Mouse (Mus musculus) gonadal fat pad, adult 2 months (tissue): ENCODE measurements around the gene Zfp750. TPM values are rescaled to one million over a fixed set of nuclear protein-coding genes. Genes with fewer than 3 reads are reported as not detected.
A peak's percentile ranks its signal among the peaks of the same experiment; 100 is the strongest.

ENCODE experiments used
- DNase-seq: peaks from one replicate; pipeline ENCODE4 v3.0.0-alpha.2; 2012; ENCODE audit warnings: low read depth
- polyA plus RNA-seq: library from polyadenylated mRNA; depleted of rRNA; stranded (reverse); fragments of >200 nt; gene quantifications from 2 replicates; pipeline ENCODE4 v1.2.3, GENCODE M21; 2012; rRNA removed

Gene Zfp750
- polyA plus RNA-seq = 6.7 and 13.2 TPM in 2 replicates

DNA sequence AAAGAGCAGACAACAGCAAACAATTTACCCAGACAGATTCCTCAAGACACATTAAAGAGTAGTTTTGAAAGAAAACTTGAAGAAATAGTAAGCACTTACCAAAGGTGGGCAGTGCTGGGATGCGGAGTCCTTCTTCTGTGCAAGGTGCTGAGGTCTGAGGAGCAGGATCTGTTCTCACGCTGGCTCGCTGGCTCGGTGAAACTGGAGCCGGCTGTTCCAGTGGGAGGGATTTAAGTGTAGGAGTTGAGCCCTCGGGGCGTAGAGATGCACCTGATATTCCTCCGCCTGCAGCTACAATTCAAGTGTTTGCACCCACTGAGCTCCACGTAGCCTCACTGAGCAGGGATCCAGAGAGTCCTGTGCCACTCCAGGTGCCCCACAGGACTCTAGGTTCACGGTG lies at the start of gene Zfp750:
Gene Zfp750, minus strand, starts transcription at position 203 of the 400 bp plus-strand sequence.
- peak; percentile 41 for DNase-seq

DNA sequence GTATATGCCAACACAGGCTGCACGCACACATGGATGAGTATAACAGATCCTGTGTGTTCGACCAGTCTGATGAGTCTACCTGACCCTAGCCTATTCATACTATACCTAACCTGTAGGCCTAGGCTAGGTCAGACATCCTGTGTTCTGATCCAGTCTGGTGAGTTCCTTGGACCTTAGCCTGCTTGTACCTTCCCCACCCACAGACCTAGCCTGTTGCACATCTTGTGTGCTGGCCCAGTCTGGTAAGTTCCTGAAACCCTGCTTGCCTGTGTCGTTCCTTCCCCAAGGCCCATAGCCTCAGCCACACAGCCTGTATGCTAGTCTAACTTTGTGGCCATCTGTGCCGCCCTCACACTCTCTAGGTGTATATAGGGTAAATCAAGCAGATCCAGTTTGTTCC lies 45.1 kb upstream of the Zfp750 start:
- peak; percentile 49 for DNase-seq

DNA sequence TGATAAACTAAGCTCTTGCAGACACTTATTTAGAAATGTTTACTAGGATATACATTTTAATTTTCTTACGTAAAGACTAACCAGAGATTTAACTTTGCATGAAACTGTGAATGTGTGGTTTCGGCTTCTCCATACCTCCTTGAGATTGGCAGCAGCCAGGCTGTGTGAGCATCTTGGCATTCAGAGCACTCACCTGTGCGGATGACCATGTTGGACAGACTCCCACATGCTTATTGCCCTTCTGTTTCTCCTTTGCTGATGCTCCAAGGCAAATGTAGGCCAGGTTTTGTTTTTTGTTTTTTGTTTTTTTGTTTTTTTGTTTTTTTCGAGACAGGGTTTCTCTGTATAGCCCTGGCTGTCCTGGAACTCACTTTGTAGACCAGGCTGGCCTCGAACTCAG lies 44.2 kb upstream of the Zfp750 start:
- DNase-seq = no peak

GRCm38 (mm10) chr11:121560294-121560663 lies 41.1 kb upstream of the Zfp750 start:
- no peak for DNase-seq

GRCm38 (mm10) chr11:121559527-121560293 lies 40.6 kb upstream of the Zfp750 start:
- DNase-seq = no peak

GRCm38 (mm10) chr11:121558522-121558921 lies 39.4 kb upstream of the Zfp750 start:
- DNase-seq = no peak

GRCm38 (mm10) chr11:121557946-121558345 lies 38.8 kb upstream of the Zfp750 start:
- no peak for DNase-seq

DNA sequence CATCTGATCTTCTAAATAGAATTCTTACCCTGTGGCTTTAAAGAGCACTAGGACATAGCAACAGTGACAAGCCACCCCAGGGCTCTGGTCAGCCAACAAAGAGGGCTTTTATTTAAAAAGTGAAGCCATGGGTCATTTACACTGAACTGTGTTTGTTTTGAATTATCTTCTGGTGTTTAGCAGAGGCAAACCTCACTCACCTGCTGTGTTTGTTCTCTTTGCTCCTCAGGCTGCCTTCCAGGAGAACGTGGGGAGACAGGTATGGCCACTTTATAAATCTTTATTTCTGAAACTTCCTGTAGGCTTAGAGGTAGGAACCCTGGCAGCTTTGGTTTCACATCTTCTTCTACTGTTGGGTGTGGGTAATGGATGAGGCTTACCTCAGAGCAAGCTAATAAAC lies 37.6 kb upstream of the Zfp750 start:
- peak; percentile 50 for DNase-seq

DNA sequence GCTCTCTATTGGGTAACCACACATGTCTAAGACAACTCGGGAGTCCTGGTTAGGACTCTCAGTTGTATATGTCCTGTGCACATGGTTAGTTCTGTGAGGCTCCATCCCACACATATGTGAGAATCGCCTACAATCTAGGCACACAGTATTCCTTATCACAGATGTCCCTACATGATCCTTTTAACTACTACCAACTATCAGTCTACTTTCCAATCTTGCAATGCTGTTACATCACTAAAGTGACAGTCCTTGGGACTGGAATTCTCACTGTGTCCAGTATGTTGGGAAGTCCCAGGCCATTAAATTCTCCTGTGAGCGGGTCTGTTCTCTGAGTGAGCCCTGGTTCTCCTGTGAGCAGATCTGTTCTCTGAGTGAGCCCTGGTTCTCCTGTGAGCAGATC lies 34.3 kb upstream of the Zfp750 start:
- DNase-seq = no peak

DNA sequence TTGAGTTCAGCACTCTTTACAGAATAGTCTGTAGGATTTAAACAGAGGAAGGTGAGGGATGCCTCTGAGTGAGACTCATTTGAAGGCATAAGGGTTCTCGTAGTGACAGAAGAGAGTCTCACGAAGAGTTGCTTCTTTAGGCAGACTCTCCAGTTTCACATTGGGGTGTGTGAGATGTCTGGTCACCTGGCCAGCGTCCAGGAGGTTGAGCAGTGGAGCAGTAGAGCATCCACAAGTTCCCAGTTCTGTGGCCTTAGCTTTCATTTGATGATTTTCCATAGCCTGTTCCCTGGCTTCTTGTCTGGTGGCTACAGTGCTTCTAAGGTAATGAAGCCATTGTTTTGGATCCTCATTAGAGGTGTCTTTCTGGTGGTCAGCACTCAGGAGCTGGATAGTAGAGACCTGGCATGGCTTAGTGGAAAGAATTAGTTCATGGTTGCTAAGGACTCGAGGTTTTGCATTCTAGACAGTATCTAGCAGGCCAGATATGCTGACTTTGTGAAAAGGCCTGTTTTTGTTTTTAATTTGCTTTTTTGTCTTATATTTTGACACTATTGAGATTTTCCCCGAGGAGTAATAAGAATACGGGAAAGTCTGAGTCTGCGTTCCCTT lies 33.8 kb upstream of the Zfp750 start:
- no peak for DNase-seq

DNA sequence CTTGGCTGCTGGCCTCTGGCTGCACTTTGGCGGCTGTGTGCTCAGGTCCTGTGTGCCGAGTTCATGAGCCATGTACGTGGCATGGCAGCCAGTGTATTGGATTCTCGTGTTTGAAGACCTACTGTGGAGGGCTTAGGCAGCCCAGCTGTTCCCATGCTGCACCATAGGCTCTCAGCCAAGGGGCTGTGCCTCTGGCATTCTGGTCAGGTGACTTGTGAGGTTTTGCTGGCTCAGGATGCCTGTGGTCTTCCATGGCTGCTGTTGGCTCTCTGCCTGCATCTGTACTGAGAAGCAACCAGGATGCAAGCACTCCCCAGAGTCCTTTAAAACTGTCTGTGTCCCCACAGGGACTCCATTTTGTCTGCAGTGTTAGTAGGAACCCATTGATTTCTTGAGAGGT lies 33.0 kb upstream of the Zfp750 start:
- no peak for DNase-seq

DNA sequence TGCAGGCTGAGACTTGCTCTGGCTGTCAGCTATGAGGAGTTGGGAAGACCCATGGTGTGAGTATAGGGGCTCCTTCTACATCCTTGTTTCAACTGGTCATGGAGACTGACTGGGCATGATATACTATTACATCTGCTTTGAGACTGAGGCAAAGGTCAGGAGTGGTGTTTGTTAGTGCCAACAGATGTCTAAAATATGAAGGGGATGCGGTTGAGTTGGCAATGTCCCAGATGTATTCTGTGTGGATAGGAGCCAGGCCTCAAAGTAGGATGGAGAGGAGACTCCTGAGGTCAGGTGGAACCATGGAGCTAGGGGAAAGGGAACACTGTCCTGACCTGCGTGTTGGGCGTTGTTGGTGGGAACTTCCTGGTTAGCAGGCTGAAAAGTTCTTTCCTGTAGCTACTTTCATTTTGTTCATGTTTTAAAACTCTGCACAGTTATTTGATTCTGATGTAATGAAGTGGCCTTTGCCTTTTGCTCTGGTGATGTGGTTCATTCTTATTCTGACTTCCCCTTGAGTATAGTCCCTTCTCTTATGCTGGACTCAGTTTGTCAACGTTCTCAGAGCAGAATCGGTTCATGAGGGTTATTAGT lies 32.2 kb upstream of the Zfp750 start:
- DNase-seq = no peak

GRCm38 (mm10) chr11:121549843-121550647 lies 30.9 kb upstream of the Zfp750 start:
- no peak for DNase-seq

DNA sequence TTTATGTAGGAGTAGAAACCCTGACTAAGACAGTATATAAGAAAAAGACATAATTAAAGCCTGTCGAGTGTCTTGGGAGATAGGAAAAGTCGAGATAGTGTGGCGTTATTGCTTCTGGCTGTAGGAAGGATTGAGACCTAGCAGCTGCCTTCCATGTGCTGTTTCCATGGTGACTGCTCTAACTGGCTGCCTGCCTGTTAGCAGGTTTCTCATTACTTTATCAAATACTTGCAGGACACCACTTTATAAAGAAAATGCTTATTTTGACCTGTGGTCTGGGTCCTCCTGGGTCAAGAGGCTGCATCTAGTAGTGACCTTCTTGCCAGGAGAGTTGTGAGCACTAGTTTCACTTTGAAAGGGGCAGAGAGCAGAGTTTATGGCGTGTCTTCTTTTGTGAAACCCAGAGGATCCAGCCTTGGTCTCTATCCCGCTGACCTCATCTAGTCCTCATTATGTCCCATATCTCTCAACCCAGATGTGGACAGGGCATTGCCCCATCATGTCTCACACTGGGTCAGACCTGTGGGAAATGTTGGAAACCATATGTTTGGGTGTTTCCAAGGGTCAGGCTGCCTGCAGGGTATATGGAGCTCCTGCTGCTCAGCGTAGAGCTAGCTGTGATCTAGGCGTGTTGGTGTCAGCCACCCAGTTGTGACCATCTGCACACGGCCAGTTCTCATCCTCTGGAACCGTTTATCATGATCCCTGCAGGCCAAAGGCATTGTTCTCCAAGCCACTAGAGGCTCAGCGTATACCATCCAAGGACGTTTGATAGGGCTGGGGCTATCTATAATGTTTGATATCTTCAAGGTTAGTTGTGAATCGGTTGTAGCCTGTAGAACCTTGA lies 30.1 kb upstream of the Zfp750 start:
- DNase-seq = no peak

DNA sequence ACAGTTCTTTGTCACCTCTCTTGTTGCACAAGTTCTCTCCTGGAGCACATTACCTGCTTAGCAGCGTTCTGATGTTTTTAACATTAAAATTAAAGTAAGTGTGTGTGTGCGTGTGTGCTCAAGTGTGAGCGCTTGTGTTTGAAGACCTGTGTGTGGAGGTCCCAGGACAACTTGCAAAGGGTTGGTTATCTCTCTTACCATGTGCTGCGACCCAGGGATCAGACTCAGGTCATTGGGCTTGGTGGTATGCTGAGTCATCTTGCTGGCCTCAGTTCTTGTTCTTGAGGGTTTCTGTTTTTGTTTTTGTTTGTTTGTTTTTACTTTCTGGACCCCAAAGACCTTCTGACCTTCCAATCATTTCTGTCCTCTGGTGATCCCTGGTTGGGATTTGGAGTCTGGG lies 28.8 kb upstream of the Zfp750 start:
- DNase-seq = no peak

DNA sequence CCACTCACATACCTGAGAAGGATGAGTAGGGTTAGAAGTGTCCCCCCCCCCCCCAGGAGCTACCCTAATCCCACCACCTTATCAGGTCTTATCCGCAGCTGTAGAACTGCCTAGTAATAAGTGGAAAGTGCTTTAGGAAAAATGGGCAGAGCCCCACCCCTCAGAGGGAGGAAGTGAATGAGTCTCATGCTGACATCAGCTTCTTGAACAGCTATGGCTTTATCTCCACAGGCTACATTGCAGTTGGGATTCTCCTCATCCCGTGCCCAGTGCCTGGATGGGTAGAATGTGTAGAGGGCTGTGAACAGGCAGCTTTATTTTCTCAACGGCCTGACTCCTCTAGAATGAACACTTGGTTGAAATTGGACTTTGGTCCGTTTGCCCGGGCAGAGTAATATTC lies 28.1 kb upstream of the Zfp750 start:
- no peak for DNase-seq

DNA sequence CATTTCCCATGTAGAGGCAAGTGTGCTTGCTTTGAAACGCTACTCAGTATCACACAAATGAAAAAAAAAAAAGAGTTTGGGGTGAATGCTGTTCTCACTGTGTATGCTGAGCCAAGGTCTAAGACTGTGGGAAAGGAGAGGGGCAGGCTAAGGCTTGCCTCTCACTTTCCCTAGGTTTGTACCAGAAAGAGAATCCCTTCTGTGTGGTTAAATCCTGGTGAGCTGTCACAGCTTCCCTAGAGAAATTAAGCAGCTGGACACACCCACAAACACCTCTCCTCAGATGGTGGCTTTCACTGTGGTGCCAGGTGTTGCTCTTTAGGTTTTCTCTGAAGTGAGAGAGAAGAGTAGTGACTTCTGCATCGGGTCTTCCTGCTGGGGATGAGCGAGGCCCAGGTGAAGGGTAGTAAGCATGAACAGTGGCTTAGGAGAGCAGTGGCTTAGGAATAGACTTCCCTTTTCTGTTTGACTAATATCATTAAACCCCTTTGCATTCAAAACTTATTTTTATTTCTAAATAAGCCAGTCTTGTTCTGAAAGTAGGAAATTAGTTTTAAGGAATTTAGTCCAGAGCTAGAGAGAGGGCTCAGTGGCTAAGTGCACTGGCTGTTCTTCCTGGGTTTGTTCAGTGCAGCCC lies 26.4 kb upstream of the Zfp750 start:
- DNase-seq = no peak

GRCm38 (mm10) chr11:121544755-121545397 lies 25.7 kb upstream of the Zfp750 start:
- DNase-seq = peak; percentile 93

DNA sequence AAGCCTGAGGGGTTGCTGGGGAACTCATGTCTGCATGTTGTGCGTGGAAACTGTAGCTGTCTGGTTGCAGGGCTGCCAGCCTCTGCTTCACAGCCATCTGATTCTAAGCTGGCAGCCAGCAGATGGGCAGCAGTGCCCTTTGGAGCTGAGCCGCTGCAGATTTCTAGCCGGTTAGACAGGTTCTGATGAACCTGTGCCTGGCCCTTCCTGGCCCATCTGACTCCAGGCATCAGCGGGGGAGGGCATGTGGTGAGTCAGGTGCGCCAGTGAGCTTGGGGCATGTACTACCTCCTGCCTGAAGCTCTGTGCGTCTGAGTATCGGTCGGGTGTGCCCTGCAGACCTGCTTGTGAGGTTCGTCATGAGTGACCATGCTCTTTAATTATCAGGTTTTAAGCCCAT lies 24.8 kb upstream of the Zfp750 start:
- peak; percentile 71 for DNase-seq

- DNase-seq = no peak
Measured at GRCm38 (mm10) chr11:121543287-121543856, 24.2 kb upstream of the Zfp750 start.
